8 mouse cellular contexts compared by ENCODE assay signal in the genomic region with DNA sequence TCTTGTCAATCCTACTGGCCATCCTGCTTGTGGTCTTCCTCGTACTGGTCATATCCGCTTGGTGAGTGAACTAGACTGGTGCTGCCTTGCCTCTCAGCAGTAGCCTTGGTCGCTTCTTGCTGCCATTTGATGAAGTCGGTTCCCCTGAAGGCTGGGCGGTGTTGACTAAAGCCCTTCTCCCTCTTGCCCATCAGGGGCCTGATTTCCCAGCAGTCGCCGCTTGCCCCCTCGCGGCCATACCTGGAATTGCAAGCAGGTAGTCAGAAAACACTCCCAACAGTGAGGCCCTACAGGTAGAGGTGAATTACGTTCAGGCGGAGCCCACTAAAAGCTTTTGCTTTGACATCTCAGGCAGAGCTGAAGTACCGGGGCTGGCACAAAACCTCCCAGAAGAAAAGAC. TPM values are rescaled to one million over a fixed set of nuclear protein-coding genes. Genes with fewer than 3 reads are reported as not detected.
DNase-seq lines count a peak whose midpoint lies in the region; ATAC-seq and TF ChIP-seq lines count a peak whose summit lies in the region.

No protein-coding gene starts in this region.

- DNase-seq in CD4-positive helper T cell, adult 2 months (ENCODE audit: low read depth, low spot score): peak; percentile 59
- DNase-seq in T-cell, adult 2 months (ENCODE audit: low spot score): peak; percentile 47
- DNase-seq in cerebellum, postnatal 4 days (ENCODE audit: low spot score in 2 of 2): peak; percentile 75 to 84
- DNase-seq in layer of hippocampus, adult 2 months (ENCODE audit: low spot score in 2 of 2): peak; percentile 52 to 83
- peak; percentile 87 for DNase-seq in lung, postnatal 14 days
- DNase-seq in right cerebral cortex, postnatal 14 days: peak; percentile 80
- peak; percentile 90 for DNase-seq in urinary bladder, postnatal 14 days (ENCODE audit: low spot score)

- no peak overlapping the region for H3K4me2 ChIP-seq in heart, embryonic 15.5 days

- 0 out of 2 replicates have a peak, but pooled peaks have one; percentile 21 for ATAC-seq in heart, embryonic 15.5 days (replicated peaks; ENCODE audit: insufficient number of reproducible peaks, insufficient read depth, low FRiP score, low read depth)

- no peak overlapping the region for H3K4me3 ChIP-seq in heart, embryonic 15.5 days
- H3K4me3 ChIP-seq in layer of hippocampus, adult 2 months: no peak overlapping the region

- TF ChIP-seq CTCF in layer of hippocampus, adult 2 months (conservative IDR thresholded peaks at IDR 0.05): peak; percentile 98

- H3K27ac ChIP-seq in heart, embryonic 15.5 days: no peak overlapping the region
- no peak overlapping the region for H3K27ac ChIP-seq in layer of hippocampus, adult 2 months

- H3K9me3 ChIP-seq in heart, embryonic 15.5 days (replicated peaks): no peaks in the 10 kb centered on the region

- no peaks in the 10 kb centered on the region for H3K36me3 ChIP-seq in heart, embryonic 15.5 days

- peaks cover 3% of the 10 kb centered on the region; the same call in 1 of the 2 replicates for H3K4me1 ChIP-seq in heart, embryonic 15.5 days (replicated peaks)

- no peak overlapping the region for H3K9ac ChIP-seq in heart, embryonic 15.5 days

- peaks cover 17% of the 10 kb centered on the region; the same call in 1 of the 2 replicates for H3K27me3 ChIP-seq in heart, embryonic 15.5 days

- WGBS in heart, embryonic 15.5 days: 10% methylated on average over 12 of the region's 12 CpGs

RNA-seq across cellular contexts. Expression of a gene that starts 7.3 kb away (rescaled TPM):
- polyA plus RNA-seq in heart, embryonic 15.5 days (2015; fragmentation: Nextera tagmentation; extraction: Ambion mirVana): 0.68 and 2.6 TPM in 2 replicates
- total RNA-seq in layer of hippocampus, adult 2 months (2021): not detected

RNA-seq across cellular contexts. Expression of a gene that starts 22.1 kb away (rescaled TPM):
- 1.4 and 3.6 TPM in 2 replicates for polyA plus RNA-seq in heart, embryonic 15.5 days (2015; fragmentation: Nextera tagmentation; extraction: Ambion mirVana)
- total RNA-seq in layer of hippocampus, adult 2 months (2021): 1 to 10 TPM; 2.9 to 4.2 TPM

RNA-seq across cellular contexts. Expression of a gene that starts 23.3 kb away (rescaled TPM):
- polyA plus RNA-seq in heart, embryonic 15.5 days (2015; fragmentation: Nextera tagmentation; extraction: Ambion mirVana): 27.8 and 36.5 TPM in 2 replicates
- not detected for total RNA-seq in layer of hippocampus, adult 2 months (2021)

RNA-seq across cellular contexts. Expression of a gene that starts 54.9 kb away (rescaled TPM):
- polyA plus RNA-seq in heart, embryonic 15.5 days (2015; fragmentation: Nextera tagmentation; extraction: Ambion mirVana): 135 and 140 TPM in 2 replicates
- total RNA-seq in layer of hippocampus, adult 2 months (2021): 10 to 100 TPM; 67.6 to 77.3 TPM
